Mouse (Mus musculus): ENCODE data around the gene Lrrc75b. TPM values are rescaled to one million over a fixed set of nuclear protein-coding genes. Genes with fewer than 3 reads are reported as not detected.

Gene Lrrc75b
- polyA plus RNA-seq, 1 experiment from 2014 or later: 1.9 TPM

- peak overlapping the region; percentile 29 for H3K4me3 ChIP-seq (ENCODE audit: low read length)
- no peaks in the 10 kb centered on the region for H3K9me3 ChIP-seq (ENCODE audit: control insufficient read depth, low read length)
- no peak for ATAC-seq
- WGBS: 83% methylated on average over 12 of the region's 12 CpGs
- no peaks in the 10 kb centered on the region for H3K36me3 ChIP-seq (ENCODE audit: control insufficient read depth, insufficient read depth, low read length)
- H3K4me2 ChIP-seq (ENCODE audit: low read depth, low read length): peak overlapping the region; percentile 34
- peak overlapping the region; percentile 92 for H3K27ac ChIP-seq (ENCODE audit: low read length)
- H3K4me1 ChIP-seq (ENCODE audit: control insufficient read depth, insufficient read depth, low read length): peaks cover 15% of the 10 kb centered on the region
- H3K9ac ChIP-seq (ENCODE audit: low read depth, low read length): peak overlapping the region; percentile 62
- peaks cover 12% of the 10 kb centered on the region for H3K27me3 ChIP-seq (replicated peaks; ENCODE audit: control insufficient read depth, insufficient read depth, low read length)
Observed at GRCm38 (mm10) chr10:75564687-75565265, 4.6 kb upstream of the Lrrc75b start.

GRCm38 (mm10) chr10:75562596-75562995 is 2.5 kb upstream of the Lrrc75b start:
- Histone ChIP-seq H3K27ac (ENCODE audit: low read length) (no peak overlapping the region), H3K9me3 (ENCODE audit: control insufficient read depth, low read length) (no peaks in the 10 kb centered on the region), H3K36me3 (ENCODE audit: control insufficient read depth, insufficient read depth, low read length) (no peaks in the 10 kb centered on the region), H3K9ac (ENCODE audit: low read depth, low read length) (no peak overlapping the region), H3K4me1 (ENCODE audit: control insufficient read depth, insufficient read depth, low read length) (peaks cover 21% of the 10 kb centered on the region), H3K4me2 (ENCODE audit: low read depth, low read length) (no peak overlapping the region), H3K4me3 (ENCODE audit: low read length) (no peak overlapping the region), H3K27me3 (replicated peaks; ENCODE audit: control insufficient read depth, insufficient read depth, low read length) (peaks cover 21% of the 10 kb centered on the region)
- ATAC-seq: no peak
- WGBS: 81% methylated on average over 8 of the region's 8 CpGs

DNA sequence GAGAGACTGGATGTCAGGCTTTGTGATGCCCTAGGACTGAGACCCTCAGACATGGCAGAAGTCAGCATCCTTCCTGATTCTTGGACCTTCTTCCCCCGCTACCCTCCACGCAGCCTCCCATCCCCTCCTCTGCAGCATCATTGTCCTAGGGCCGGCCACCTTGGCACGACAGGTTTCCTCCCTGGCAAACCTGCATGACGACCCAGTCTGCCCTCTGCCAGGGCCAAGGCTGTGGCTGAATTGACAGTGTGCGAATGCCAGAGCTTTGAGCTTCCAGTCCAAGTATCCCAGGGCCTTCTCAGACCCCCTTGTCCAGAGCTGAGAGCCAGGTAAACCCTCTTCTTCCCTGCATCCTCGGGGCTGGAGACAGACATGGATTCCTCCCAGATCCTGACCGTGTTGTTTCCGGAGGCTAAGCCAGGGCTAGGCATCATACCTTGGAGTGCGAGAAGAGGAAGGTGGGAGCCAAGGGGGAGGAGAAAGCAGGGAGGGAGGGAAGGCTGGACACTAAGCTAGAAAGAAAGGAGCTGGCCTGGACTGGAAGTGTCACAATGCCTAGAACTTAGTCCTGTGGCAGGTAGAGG is 1.0 kb upstream of the Lrrc75b start, which contains the start of gene Ggt1:
Gene Ggt1, plus strand, starts transcription at position 534 of the 584 bp plus-strand sequence.
- H3K27me3 ChIP-seq (replicated peaks; ENCODE audit: control insufficient read depth, insufficient read depth, low read length): peaks cover 21% of the 10 kb centered on the region
- H3K36me3 ChIP-seq (ENCODE audit: control insufficient read depth, insufficient read depth, low read length): no peaks in the 10 kb centered on the region
- H3K9me3 ChIP-seq (ENCODE audit: control insufficient read depth, low read length): no peaks in the 10 kb centered on the region
- H3K4me2 ChIP-seq (ENCODE audit: low read depth, low read length): peak within 1 kb of the TSS; percentile 99
- no peak for ATAC-seq
- H3K27ac ChIP-seq (ENCODE audit: low read length): no peak within 1 kb of the TSS
- peaks cover 24% of the 10 kb centered on the region for H3K4me1 ChIP-seq (ENCODE audit: control insufficient read depth, insufficient read depth, low read length)
- peak within 1 kb of the TSS; percentile 68; the same call in 1 of the 2 replicates for H3K4me3 ChIP-seq (ENCODE audit: low read length)
- H3K9ac ChIP-seq (ENCODE audit: low read depth, low read length): no peak within 1 kb of the TSS
- WGBS: 62% methylated on average over 10 of the region's 10 CpGs

DNA sequence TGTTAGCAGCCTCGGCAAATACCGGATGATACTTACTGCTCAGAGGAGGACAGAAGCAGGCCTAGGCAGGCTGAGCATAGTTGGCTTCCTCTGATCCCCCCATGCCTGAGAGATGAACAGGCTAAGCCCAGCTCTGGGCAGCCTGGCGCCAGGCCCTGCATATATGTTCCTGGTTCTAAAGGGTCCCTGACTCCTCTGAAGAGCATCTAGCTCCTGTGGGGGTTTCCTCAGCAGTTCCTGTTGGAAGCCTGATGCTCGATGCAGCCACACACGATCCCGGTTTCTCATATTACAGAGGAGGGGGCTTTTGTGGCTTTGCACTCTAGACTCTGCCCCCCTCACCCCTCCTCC is 394 bp upstream of the Lrrc75b start:
- ATAC-seq: no peak
- Histone ChIP-seq H3K4me1 (ENCODE audit: control insufficient read depth, insufficient read depth, low read length) (peaks cover 23% of the 10 kb centered on the region), H3K27ac (ENCODE audit: low read length) (no peak overlapping the region), H3K27me3 (replicated peaks; ENCODE audit: control insufficient read depth, insufficient read depth, low read length) (peaks cover 21% of the 10 kb centered on the region), H3K9me3 (ENCODE audit: control insufficient read depth, low read length) (no peaks in the 10 kb centered on the region), H3K4me2 (ENCODE audit: low read depth, low read length) (peak overlapping the region; percentile 99), H3K9ac (ENCODE audit: low read depth, low read length) (peak overlapping the region; percentile 72; the same call in 1 of the 2 replicates), H3K4me3 (ENCODE audit: low read length) (peak overlapping the region; percentile 68), H3K36me3 (ENCODE audit: control insufficient read depth, insufficient read depth, low read length) (no peaks in the 10 kb centered on the region)
- 26% methylated on average over 6 of the region's 6 CpGs for WGBS

- Histone ChIP-seq H3K4me2 (ENCODE audit: low read depth, low read length) (peak overlapping the region; percentile 99), H3K9ac (ENCODE audit: low read depth, low read length) (peak overlapping the region; percentile 72), H3K9me3 (ENCODE audit: control insufficient read depth, low read length) (no peaks in the 10 kb centered on the region), H3K4me1 (ENCODE audit: control insufficient read depth, insufficient read depth, low read length) (peaks cover 23% of the 10 kb centered on the region), H3K27ac (ENCODE audit: low read length) (no peak overlapping the region), H3K4me3 (ENCODE audit: low read length) (peak overlapping the region; percentile 68), H3K27me3 (replicated peaks; ENCODE audit: control insufficient read depth, insufficient read depth, low read length) (peaks cover 21% of the 10 kb centered on the region), H3K36me3 (ENCODE audit: control insufficient read depth, insufficient read depth, low read length) (no peaks in the 10 kb centered on the region)
- WGBS: 5% methylated on average over 14 of the region's 14 CpGs
- ATAC-seq: no peak
Observed at GRCm38 (mm10) chr10:75559041-75559675, 972 bp downstream of the Lrrc75b start.

DNA sequence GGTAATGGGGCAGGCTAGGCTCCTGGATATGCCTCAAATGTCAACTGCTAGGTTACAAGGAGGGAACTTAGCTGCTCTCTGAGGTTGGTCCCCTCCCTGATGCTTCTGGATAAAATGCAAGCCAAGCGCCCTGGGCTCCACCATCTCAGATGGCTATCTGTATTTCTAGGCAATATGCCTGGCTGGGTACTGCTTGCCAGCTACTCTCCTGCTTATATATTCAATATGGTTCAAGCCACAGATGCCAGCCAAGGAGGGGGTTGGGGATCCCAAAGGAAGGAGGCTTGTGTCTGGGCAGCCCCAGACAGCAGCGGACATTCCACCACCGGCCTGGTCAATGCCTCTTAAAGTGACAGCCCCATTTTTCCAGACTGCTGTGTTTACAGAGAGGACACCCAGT is 1.6 kb downstream of the Lrrc75b start:
- Histone ChIP-seq H3K9ac (ENCODE audit: low read depth, low read length) (no peak overlapping the region), H3K4me2 (ENCODE audit: low read depth, low read length) (no peak overlapping the region), H3K36me3 (ENCODE audit: control insufficient read depth, insufficient read depth, low read length) (no peaks in the 10 kb centered on the region), H3K9me3 (ENCODE audit: control insufficient read depth, low read length) (no peaks in the 10 kb centered on the region), H3K4me3 (ENCODE audit: low read length) (no peak overlapping the region), H3K27me3 (replicated peaks; ENCODE audit: control insufficient read depth, insufficient read depth, low read length) (peaks cover 21% of the 10 kb centered on the region), H3K27ac (ENCODE audit: low read length) (no peak overlapping the region), H3K4me1 (ENCODE audit: control insufficient read depth, insufficient read depth, low read length) (peaks cover 20% of the 10 kb centered on the region)
- WGBS: 38% methylated on average over 3 of the region's 3 CpGs
- ATAC-seq: no peak

DNA sequence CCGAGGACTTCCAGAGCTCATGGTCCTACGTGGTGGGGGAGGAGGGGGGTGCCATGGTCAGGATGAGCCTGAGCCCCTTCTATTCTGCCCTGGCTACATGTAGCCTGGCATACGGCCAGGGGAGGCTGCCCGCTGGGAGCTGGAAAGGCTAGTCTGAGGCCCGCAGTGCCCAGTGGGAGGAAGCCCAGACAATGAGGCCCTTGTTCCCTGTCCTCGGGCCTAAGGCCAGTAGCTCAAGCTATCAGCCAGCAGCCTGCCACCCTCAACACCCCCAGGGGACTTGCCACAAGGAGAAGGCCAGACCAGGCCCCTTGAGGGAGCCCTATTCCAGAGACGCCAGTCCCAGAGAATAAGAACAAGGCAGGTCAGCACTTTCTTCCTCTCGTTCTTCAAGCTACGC is 4.1 kb downstream of the Lrrc75b start:
- peak; percentile 46; the same call in 1 of the 2 replicates for ATAC-seq
- no peak overlapping the region for H3K4me3 ChIP-seq (ENCODE audit: low read length)
- peaks cover 22% of the 10 kb centered on the region for H3K4me1 ChIP-seq (ENCODE audit: control insufficient read depth, insufficient read depth, low read length)
- H3K9ac ChIP-seq (ENCODE audit: low read depth, low read length): no peak overlapping the region; the same call in 1 of the 2 replicates
- H3K36me3 ChIP-seq (ENCODE audit: control insufficient read depth, insufficient read depth, low read length): no peaks in the 10 kb centered on the region
- no peak overlapping the region for H3K27ac ChIP-seq (ENCODE audit: low read length)
- no peak overlapping the region for H3K4me2 ChIP-seq (ENCODE audit: low read depth, low read length)
- no peaks in the 10 kb centered on the region for H3K9me3 ChIP-seq (ENCODE audit: control insufficient read depth, low read length)
- H3K27me3 ChIP-seq (replicated peaks; ENCODE audit: control insufficient read depth, insufficient read depth, low read length): peaks cover 20% of the 10 kb centered on the region
- WGBS: 58% methylated on average over 9 of the region's 9 CpGs

DNA sequence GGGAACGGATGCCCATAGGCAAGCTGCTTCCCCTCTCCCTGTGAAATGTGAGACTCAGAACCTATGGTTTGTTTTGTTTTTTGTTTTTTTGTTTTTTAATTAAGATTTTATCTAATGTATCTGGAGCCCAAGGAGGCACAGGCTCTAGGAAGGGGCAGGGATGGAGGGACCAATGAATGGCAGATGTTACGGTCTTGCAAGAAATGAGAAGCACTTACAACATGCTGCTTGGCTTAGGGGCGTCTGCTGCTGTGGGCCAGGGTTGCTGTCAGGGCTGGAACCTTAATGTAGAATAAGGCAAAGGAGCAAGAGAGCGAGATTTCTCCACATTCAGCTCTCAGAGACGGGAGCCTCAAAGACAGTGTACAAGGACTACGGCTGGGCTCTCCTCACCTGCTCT is 4.6 kb downstream of the Lrrc75b start:
- H3K27me3 ChIP-seq (replicated peaks; ENCODE audit: control insufficient read depth, insufficient read depth, low read length): peaks cover 16% of the 10 kb centered on the region
- no peaks in the 10 kb centered on the region for H3K9me3 ChIP-seq (ENCODE audit: control insufficient read depth, low read length)
- no peaks in the 10 kb centered on the region for H3K36me3 ChIP-seq (ENCODE audit: control insufficient read depth, insufficient read depth, low read length)
- no peak overlapping the region for H3K4me3 ChIP-seq (ENCODE audit: low read length)
- no peak overlapping the region for H3K27ac ChIP-seq (ENCODE audit: low read length)
- no peak overlapping the region for H3K4me2 ChIP-seq (ENCODE audit: low read depth, low read length)
- ATAC-seq: no peak
- H3K4me1 ChIP-seq (ENCODE audit: control insufficient read depth, insufficient read depth, low read length): peaks cover 23% of the 10 kb centered on the region
- H3K9ac ChIP-seq (ENCODE audit: low read depth, low read length): no peak overlapping the region
- WGBS: 75% methylated on average over 6 of the region's 6 CpGs

DNA sequence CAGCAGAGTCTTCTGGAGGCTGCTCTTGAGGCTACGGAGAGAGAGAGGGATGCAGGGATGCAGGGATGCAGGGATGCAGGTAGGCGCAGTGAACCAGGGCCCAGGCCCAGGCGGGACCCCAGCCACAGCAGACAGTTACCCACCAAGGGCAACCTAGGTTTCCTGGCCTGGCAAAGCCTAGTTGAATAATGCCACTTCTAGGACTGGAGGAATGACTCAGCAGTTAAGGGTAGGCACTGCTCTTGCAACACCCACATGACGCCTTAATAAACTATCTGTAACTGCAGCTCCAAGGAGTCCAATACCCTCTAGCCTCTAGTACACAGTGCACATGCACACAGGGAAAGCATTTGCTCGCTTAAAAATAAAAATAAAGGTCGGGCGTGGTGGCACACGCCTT is 6.0 kb downstream of the Lrrc75b start:
- Histone ChIP-seq H3K27ac (ENCODE audit: low read length) (no peak overlapping the region), H3K27me3 (replicated peaks; ENCODE audit: control insufficient read depth, insufficient read depth, low read length) (peaks cover 3% of the 10 kb centered on the region; the same call in 1 of the 2 replicates), H3K9ac (ENCODE audit: low read depth, low read length) (no peak overlapping the region), H3K9me3 (ENCODE audit: control insufficient read depth, low read length) (no peaks in the 10 kb centered on the region), H3K36me3 (ENCODE audit: control insufficient read depth, insufficient read depth, low read length) (no peaks in the 10 kb centered on the region), H3K4me1 (ENCODE audit: control insufficient read depth, insufficient read depth, low read length) (peaks cover 11% of the 10 kb centered on the region), H3K4me2 (ENCODE audit: low read depth, low read length) (no peak overlapping the region), H3K4me3 (ENCODE audit: low read length) (no peak overlapping the region)
- peak; percentile 20; the same call in 1 of the 2 replicates for ATAC-seq
- WGBS: 87% methylated on average over 8 of the region's 8 CpGs
